Mouse (Mus musculus) forebrain, embryonic 15.5 days (tissue): ENCODE data around the gene Fsip1. TPM values are rescaled to one million over a fixed set of nuclear protein-coding genes. Genes with fewer than 3 reads are reported as not detected.

Source experiments
- ATAC-seq: fragments of 200-750 bp; cut with Nextera tagmentation; replicated peaks from 2 replicates; pipeline ENCODE4 v1.8.0; 2017; ENCODE audit warnings: mild to moderate bottlenecking, moderate TSS enrichment, moderate library complexity
- H3K27ac ChIP-seq: fragments of 300-500 bp; sonication (generic); replicated peaks from 2 replicates; pipeline ENCODE4 v1.5.1; 2015; ENCODE audit warnings: mild to moderate bottlenecking, inconsistent platforms
- H3K27me3 ChIP-seq: fragments of 300-500 bp; sonication (generic); 2 replicates; pipeline ENCODE4 v1.6.1; 2015; ENCODE audit warnings: inconsistent platforms
- H3K36me3 ChIP-seq: fragments of 300-500 bp; sonication (generic); 2 replicates; pipeline ENCODE4 v1.6.1; 2015; ENCODE audit warnings: mild to moderate bottlenecking, inconsistent platforms
- H3K4me1 ChIP-seq: fragments of 300-500 bp; sonication (generic); 2 replicates; pipeline ENCODE4 v1.6.1; 2015; ENCODE audit warnings: inconsistent platforms
- H3K4me2 ChIP-seq: fragments of 300-500 bp; sonication (generic); replicated peaks from 2 replicates; pipeline ENCODE4 v1.6.1; 2015; ENCODE audit warnings: mild to moderate bottlenecking, inconsistent platforms
- H3K4me3 ChIP-seq: fragments of 300-500 bp; sonication (generic); 2 replicates; pipeline ENCODE4 v1.5.1; 2015; ENCODE audit warnings: mild to moderate bottlenecking, inconsistent platforms
- H3K9ac ChIP-seq: fragments of 300-500 bp; sonication (generic); replicated peaks from 2 replicates; pipeline ENCODE4 v1.6.1; 2015; ENCODE audit warnings: mild to moderate bottlenecking, inconsistent platforms
- H3K9me3 ChIP-seq: fragments of 300-500 bp; sonication (generic); 2 replicates; pipeline ENCODE4 v1.6.1; 2016; ENCODE audit warnings: inconsistent platforms
- WGBS: fragments of 180-500 bp; shearing (Covaris S2); methylation state at CpG from one replicate; pipeline ENCODE4 v1.1.7; 2015; ENCODE audit warnings: mixed read lengths; 5-methylcytosine and 5-hydroxymethylcytosine counted together
- polyA plus RNA-seq: library from polyadenylated mRNA; unstranded; fragments of >200 nt; fragmentation: Nextera tagmentation; extraction: Ambion mirVana; gene quantifications from 2 replicates; pipeline ENCODE4 v1.2.1, GENCODE M21; 2015

The Fsip1 gene
- polyA plus RNA-seq, 1 experiment from 2014 or later = 3.3 TPM

DNA sequence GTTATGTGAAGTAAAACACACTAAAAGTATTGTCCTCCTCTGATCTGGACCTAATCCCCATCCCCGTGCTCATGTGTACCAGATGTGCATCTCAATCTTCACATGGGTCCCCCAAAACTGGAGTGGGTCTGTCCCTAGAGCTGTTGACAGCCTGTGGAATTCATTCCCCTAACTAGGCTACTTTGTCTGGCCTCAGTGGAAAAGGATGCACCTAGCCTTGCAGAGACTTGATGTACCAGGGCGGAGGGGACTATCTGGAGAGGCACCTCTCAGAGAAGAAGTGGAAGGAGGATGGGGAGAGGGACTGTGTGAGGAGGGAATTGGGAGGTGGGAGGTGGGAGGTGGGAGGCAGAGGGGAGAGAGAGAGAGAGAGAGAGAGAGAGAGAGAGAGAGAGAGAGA, 119.0 kb downstream of the Fsip1 start:
- H3K9ac ChIP-seq = no peak overlapping the region
- H3K9me3 ChIP-seq = no peaks in the 10 kb centered on the region
- no peak overlapping the region for H3K27ac ChIP-seq
- WGBS = 84% methylated on average over 2 of the region's 2 CpGs
- H3K4me2 ChIP-seq = no peak overlapping the region
- no peak overlapping the region for H3K4me3 ChIP-seq
- no peak for ATAC-seq
- H3K27me3 ChIP-seq = no peaks in the 10 kb centered on the region
- H3K36me3 ChIP-seq = no peaks in the 10 kb centered on the region
- H3K4me1 ChIP-seq = no peaks in the 10 kb centered on the region

DNA sequence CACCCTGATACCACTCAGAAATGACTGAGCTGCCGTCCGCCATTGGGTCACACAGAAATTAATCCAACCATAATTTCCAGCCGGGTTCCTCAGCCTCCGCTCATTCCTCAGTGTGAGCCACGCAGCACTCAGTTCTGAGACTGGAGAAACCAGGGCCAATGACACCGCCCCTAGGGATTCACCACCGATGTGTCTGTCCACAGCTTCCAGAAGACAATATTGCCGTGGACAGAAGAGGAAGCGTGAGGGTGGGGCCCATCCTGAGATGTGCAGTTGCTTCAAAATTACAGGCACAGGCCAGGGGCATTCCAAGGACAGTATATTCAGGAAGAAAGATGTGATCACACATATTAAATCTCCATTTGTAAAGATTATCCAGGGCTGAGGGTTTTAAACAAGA, 119.7 kb downstream of the Fsip1 start:
- WGBS = 93% methylated on average over 9 of the region's 9 CpGs
- H3K4me1 ChIP-seq = no peaks in the 10 kb centered on the region

DNA sequence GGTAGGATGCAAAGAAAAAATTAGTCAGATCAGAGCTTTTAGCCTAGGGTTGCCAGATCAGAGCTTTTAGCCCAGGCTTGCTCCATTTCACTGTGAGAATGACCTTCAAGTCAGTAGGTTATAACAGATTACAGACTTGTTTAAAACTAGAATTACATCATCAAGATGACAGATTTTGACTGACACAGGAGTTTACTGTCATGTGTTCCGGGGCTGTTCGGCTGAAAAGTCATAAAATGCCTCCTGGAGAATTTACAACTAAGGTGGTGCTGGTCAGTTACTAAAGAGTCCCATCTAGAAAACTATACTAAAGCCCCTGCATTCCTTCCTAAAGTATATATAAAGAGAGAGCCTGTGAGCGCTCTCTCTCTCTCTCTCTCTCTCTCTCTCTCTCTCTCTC, 128.5 kb downstream of the Fsip1 start:
- Histone ChIP-seq H3K4me3 (no peak overlapping the region), H3K27ac (no peak overlapping the region), H3K9ac (no peak overlapping the region), H3K4me1 (0 out of 2 replicates have a peak, but pooled peaks cover 8% of the 10 kb centered on the region), H3K9me3 (no peaks in the 10 kb centered on the region), H3K27me3 (no peaks in the 10 kb centered on the region), H3K4me2 (no peak overlapping the region), H3K36me3 (no peaks in the 10 kb centered on the region)
- no peak for ATAC-seq
- WGBS = 72% methylated on average over 3 of the region's 3 CpGs

More for the DNA sequence above, 119.7 kb downstream of the Fsip1 start:
- ATAC-seq = no peak
- no peak overlapping the region for H3K4me3 ChIP-seq
- no peak overlapping the region for H3K9ac ChIP-seq
- H3K27me3 ChIP-seq = no peaks in the 10 kb centered on the region
- no peaks in the 10 kb centered on the region for H3K36me3 ChIP-seq
- no peaks in the 10 kb centered on the region for H3K9me3 ChIP-seq
- no peak overlapping the region for H3K4me2 ChIP-seq
- H3K27ac ChIP-seq = no peak overlapping the region

DNA sequence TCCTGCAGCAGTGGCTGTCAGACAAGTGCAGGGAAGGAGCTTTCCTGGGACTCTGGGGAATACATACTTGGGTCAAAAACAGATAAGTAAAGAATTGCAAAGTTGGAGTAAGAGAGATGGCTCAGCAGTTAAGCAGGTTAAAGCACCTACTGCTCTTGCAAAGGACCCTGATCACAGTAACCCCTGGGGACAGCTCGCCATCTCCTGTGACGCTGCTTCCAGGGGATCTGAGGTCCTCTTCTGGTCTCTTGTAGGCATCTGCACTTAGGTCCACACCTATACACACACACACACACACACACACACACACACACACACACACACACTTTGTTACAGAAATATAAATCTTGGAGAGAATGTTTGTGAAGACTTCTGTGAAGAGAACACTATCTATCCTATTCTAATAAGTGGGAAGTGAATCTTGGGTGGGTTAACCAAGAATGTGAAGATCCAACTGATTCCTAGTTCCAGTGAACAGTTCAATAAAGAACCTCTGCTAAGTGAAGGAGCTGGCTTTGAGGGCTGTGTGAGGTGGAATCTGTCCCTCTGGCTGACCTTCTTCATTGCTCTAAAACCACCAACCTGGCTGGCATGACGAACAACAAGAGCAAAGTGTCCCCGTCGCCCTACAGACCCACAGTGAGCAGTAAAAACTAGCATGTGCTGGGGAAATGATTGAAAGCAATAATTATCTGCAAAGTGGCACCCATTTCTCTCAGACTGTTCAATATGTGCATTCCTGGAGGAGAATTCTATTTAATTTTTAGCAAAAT, 129.1 kb downstream of the Fsip1 start:
- Histone ChIP-seq H3K36me3 (no peaks in the 10 kb centered on the region), H3K27me3 (no peaks in the 10 kb centered on the region), H3K9me3 (no peaks in the 10 kb centered on the region), H3K4me3 (no peak overlapping the region), H3K4me1 (0 out of 2 replicates have a peak, but pooled peaks cover 8% of the 10 kb centered on the region), H3K27ac (no peak overlapping the region), H3K9ac (no peak overlapping the region), H3K4me2 (no peak overlapping the region)
- WGBS = 88% methylated on average over 5 of the region's 5 CpGs
- ATAC-seq = no peak

DNA sequence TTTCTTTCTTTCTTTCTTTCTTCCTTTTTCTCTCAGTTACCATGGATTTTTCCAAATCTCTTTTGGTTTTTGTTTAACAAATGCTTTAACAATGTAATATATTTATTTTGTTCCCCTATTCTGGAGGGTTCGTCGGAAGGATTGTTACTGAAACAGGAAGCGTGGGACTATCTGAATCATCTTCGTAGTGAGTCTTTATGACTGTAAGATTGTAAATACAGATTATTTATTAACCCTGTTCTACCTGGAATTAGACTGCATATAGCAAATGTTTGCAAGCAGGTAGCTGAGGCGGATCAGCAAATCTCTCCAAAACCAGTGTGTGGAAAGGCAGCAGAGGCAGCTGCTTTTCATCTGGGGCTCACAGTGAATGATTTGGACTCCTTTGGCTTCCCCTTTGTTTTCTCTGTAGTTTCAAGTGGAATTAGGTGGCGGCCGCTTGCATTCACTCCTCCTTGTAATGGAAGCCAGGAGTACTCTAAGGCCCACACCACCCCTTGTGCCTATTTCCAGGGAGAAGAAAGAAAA, 130.8 kb downstream of the Fsip1 start:
- H3K27me3 ChIP-seq = no peaks in the 10 kb centered on the region
- H3K36me3 ChIP-seq = no peaks in the 10 kb centered on the region
- 0 out of 2 replicates have a peak, but pooled peaks cover 8% of the 10 kb centered on the region for H3K4me1 ChIP-seq
- no peak overlapping the region for H3K27ac ChIP-seq
- H3K9ac ChIP-seq = no peak overlapping the region
- H3K4me2 ChIP-seq = no peak overlapping the region
- H3K4me3 ChIP-seq = no peak overlapping the region
- ATAC-seq = no peak
- WGBS = 42% methylated on average over 7 of the region's 7 CpGs
- no peaks in the 10 kb centered on the region for H3K9me3 ChIP-seq

DNA sequence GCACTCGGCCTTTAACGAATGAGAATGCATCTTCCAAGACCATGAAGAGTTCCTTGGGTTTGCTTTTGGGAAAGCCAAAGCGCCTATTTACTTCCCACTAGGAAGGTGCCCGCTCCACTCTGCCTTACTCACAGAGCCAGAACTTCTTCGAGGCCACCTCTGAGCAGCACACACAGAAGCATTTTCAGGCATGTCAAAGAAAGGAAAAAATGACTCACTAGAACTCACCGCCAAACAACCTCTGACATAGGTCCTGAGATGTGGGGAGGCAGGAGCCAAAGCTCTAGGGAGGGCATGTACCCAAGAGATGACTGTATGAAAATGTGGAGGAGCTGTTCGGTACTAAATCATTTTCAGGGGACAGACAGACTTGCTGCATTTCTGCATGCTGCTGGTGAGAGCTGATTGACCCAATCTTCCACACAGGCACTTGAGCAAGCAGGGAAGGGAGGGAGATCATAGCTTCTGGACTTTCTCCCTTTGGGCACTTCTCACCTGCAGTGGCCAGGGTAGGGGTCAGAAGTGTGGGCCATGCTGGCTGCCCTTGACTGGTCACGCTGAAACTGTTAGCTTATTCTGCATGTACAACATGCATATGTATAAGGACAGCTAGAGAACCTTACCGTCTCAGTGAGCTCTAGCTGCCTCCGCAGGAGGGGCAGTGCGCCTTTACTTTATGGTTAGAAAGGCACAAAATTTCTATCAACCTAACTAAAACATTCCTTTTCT, 131.4 kb downstream of the Fsip1 start:
- Histone ChIP-seq H3K4me3 (no peak overlapping the region), H3K9ac (no peak overlapping the region), H3K4me1 (0 out of 2 replicates have a peak, but pooled peaks cover 8% of the 10 kb centered on the region), H3K4me2 (no peak overlapping the region), H3K27ac (no peak overlapping the region), H3K36me3 (no peaks in the 10 kb centered on the region), H3K27me3 (no peaks in the 10 kb centered on the region), H3K9me3 (no peaks in the 10 kb centered on the region)
- 66% methylated on average over 11 of the region's 11 CpGs for WGBS
- ATAC-seq = no peak

DNA sequence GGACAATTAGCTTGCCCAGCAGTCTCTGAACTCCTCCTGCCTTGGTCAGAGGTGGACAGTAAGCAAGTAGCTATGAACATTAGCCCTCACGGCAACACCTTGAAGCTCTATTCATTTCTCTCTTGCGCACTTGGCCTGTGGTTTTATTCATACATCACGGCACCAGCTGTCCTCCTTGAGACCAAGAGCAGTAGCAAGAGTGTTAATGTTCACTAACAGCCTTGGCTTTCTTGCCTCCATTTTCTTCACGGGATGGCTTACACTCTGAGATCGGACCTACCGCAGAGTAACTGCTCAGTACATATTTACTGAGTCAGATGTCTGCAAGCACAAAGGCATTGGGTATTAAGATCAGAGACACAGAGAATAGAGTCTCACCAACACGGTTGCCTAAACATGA, 132.3 kb downstream of the Fsip1 start:
- ATAC-seq = no peak
- no peak overlapping the region for H3K4me3 ChIP-seq
- H3K9ac ChIP-seq = no peak overlapping the region
- no peak overlapping the region for H3K4me2 ChIP-seq
- WGBS = 88% methylated on average over 7 of the region's 7 CpGs
- no peaks in the 10 kb centered on the region for H3K27me3 ChIP-seq
- H3K36me3 ChIP-seq = no peaks in the 10 kb centered on the region
- no peak overlapping the region for H3K27ac ChIP-seq
- H3K4me1 ChIP-seq = 0 out of 2 replicates have a peak, but pooled peaks cover 8% of the 10 kb centered on the region
- no peaks in the 10 kb centered on the region for H3K9me3 ChIP-seq

DNA sequence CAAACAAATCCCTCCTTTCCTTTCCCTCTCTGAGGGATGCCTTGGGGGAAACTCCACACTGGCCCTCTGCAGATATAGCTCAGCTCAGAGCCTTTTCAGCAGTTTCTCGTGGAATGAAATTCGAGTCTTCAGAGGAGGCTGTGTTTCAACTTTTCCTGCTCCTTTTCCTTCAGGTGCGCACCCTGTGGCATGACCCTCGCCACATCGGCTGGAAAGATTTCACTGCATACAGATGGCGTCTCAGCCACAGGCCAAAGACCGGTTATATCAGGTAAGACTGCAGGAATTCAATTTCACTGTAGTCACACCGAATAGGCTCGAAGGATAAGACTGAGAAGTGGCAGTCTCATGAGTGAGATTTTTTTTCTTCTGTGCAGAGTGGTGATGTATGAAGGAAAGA, 133.0 kb downstream of the Fsip1 start:
- Histone ChIP-seq H3K4me3 (no peak overlapping the region), H3K27me3 (no peaks in the 10 kb centered on the region), H3K9ac (no peak overlapping the region), H3K27ac (no peak overlapping the region), H3K9me3 (no peaks in the 10 kb centered on the region), H3K4me1 (0 out of 2 replicates have a peak, but pooled peaks cover 8% of the 10 kb centered on the region), H3K36me3 (no peaks in the 10 kb centered on the region), H3K4me2 (no peak overlapping the region)
- no peak for ATAC-seq
- 89% methylated on average over 9 of the region's 9 CpGs for WGBS

DNA sequence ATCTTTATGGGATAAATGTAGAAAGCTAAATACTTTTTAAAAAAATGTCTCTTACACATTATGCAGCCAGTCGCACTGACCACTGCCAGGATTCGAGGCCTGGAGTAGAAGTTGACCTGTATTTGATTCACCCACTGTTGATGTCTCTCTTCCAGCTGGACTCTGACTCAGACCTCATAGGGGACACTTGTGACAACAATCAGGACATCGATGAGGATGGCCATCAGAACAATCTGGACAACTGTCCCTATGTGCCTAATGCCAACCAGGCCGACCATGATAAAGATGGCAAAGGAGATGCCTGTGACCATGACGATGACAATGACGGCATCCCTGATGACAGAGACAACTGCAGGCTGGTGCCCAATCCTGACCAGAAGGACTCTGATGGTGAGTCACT, 134.5 kb downstream of the Fsip1 start:
- no peak overlapping the region for H3K9ac ChIP-seq
- 0 out of 2 replicates have a peak, but pooled peaks cover 8% of the 10 kb centered on the region for H3K4me1 ChIP-seq
- no peak overlapping the region for H3K27ac ChIP-seq
- no peaks in the 10 kb centered on the region for H3K9me3 ChIP-seq
- ATAC-seq = no peak
- H3K4me3 ChIP-seq = no peak overlapping the region
- H3K27me3 ChIP-seq = no peaks in the 10 kb centered on the region
- H3K4me2 ChIP-seq = no peak overlapping the region
- H3K36me3 ChIP-seq = no peaks in the 10 kb centered on the region
- 96% methylated on average over 6 of the region's 6 CpGs for WGBS

DNA sequence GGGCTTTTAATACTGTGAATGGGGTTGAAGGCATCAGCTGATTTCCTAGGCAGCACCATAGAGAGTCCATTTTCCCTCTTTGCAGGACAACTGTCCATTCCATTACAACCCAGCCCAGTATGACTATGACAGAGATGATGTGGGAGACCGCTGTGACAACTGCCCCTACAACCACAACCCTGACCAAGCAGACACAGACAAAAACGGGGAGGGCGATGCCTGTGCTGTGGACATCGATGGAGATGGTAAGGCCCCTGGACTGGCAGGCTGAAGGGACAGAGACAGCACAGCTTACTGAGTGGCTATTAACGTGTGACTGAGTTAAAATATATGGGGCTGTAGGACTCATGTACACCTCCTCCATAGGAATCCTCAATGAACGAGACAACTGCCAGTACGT, 136.0 kb downstream of the Fsip1 start:
- no peak for ATAC-seq
- Histone ChIP-seq H3K4me3 (no peak overlapping the region), H3K9ac (no peak overlapping the region), H3K4me2 (no peak overlapping the region), H3K4me1 (peaks cover 10% of the 10 kb centered on the region; the same call in 1 of the 2 replicates), H3K27me3 (no peaks in the 10 kb centered on the region), H3K36me3 (no peaks in the 10 kb centered on the region), H3K9me3 (no peaks in the 10 kb centered on the region), H3K27ac (no peak overlapping the region)
- 94% methylated on average over 7 of the region's 7 CpGs for WGBS

DNA sequence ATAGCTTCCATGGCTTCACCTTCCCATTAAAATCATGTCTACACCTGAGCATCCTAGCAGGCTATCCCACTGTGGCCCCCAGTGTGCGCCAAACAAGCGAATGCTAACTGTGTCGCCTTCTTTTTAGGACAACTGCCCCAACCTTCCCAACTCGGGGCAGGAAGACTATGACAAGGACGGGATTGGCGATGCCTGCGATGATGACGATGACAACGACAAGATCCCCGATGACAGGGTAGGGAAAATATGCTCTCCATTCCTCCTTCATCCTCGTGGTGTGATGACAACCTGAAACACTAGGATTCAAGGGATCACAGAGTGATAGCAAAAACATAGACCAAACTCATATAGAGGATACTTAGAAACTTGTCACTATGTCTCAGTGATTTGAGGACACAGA, 136.7 kb downstream of the Fsip1 start:
- no peak overlapping the region for H3K27ac ChIP-seq
- H3K27me3 ChIP-seq = no peaks in the 10 kb centered on the region
- no peaks in the 10 kb centered on the region for H3K9me3 ChIP-seq
- peaks cover 9% of the 10 kb centered on the region; the same call in 1 of the 2 replicates for H3K4me1 ChIP-seq
- no peak for ATAC-seq
- 95% methylated on average over 11 of the region's 11 CpGs for WGBS
- H3K9ac ChIP-seq = no peak overlapping the region
- H3K4me3 ChIP-seq = no peak overlapping the region
- no peaks in the 10 kb centered on the region for H3K36me3 ChIP-seq
- H3K4me2 ChIP-seq = no peak overlapping the region

DNA sequence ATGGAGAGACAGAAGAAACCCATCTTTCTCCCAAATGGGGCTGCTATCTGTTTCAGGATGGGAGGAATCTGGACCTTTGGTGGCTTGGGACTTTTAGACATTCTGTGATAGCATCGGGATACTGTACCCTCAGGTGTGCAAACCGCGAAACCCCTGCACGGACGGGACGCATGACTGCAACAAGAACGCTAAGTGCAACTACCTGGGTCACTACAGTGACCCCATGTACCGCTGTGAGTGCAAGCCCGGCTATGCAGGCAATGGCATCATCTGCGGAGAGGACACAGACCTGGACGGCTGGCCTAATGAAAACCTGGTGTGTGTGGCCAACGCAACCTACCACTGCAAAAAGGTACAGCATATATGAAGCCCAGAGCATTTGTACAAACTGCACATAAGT, 137.1 kb downstream of the Fsip1 start:
- WGBS = 97% methylated on average over 12 of the region's 12 CpGs
- no peaks in the 10 kb centered on the region for H3K27me3 ChIP-seq

More for the DNA sequence above, 137.1 kb downstream of the Fsip1 start:
- Histone ChIP-seq H3K9ac (no peak overlapping the region), H3K4me1 (peaks cover 13% of the 10 kb centered on the region; the same call in 1 of the 2 replicates), H3K27ac (no peak overlapping the region), H3K9me3 (no peaks in the 10 kb centered on the region), H3K4me3 (no peak overlapping the region), H3K36me3 (no peaks in the 10 kb centered on the region), H3K4me2 (no peak overlapping the region)
- no peak for ATAC-seq
